Mouse (Mus musculus): Measurements from ENCODE around the gene Srsf1. TPM values are rescaled to one million over a fixed set of nuclear protein-coding genes. Genes with fewer than 3 reads are reported as not detected.

The Srsf1 gene
- 337 and 338 TPM in 2 replicates for polyA plus RNA-seq (2012; rRNA removed)

GRCm38 (mm10) chr11:88046944-88047794 lies at the start of gene Srsf1:
Gene Srsf1 (plus strand): TSS chr11:88047373.
- DNase-seq (ENCODE audit: extremely low spot score in 1 of 2, low spot score in 1 of 2) = peak; percentile 93 to 97

- DNase-seq (ENCODE audit: extremely low spot score in 1 of 2, low spot score in 1 of 2) = no peak
These were observed 47.4 kb upstream of the Srsf1 start for GRCm38 (mm10) chr11:87999751-88000150.

DNA sequence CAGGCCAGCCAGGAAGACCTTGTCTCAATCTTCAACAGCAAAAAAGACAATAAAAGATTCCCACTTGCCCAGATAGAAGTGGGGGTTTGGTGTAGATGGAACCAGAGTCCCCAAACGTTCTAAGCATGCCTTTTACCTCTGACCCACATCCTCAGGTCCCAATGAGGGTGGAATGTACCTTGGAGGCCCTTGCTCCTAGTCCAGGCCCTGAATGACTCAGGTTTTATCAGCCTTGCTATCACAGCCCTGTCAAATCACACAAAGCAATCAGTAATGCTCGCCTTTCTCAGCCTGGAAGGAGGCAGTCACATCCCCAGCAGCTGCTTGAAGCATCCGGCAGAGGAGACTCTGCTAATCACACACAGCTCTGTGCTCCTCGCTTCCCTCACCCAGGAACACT lies 44.4 kb upstream of the Srsf1 start:
- DNase-seq (ENCODE audit: extremely low spot score in 1 of 2, low spot score in 1 of 2) = no peak

- no peak for DNase-seq (ENCODE audit: extremely low spot score in 1 of 2, low spot score in 1 of 2)
These were observed 43.0 kb upstream of the Srsf1 start for GRCm38 (mm10) chr11:88004123-88004522.

DNA sequence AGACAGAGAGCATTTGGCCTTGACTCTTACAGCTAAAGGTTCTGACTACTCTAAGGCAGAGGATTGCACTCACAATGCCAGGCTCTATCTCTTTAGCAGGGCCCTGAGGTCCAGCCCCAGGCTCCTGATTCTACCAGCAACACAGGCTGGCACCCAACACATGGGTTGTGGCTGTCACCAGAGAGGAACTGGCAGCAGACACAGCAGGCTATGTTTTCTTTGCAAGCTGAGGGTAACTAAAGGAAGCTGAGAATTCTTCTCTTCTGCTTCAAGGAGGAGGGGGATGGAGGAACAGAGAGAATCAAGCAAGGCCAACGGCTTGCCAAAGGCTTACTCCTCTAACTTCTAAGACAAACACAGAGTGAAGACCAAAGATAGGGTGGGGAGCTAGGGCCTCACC lies 38.5 kb upstream of the Srsf1 start:
- no peak for DNase-seq (ENCODE audit: extremely low spot score in 1 of 2, low spot score in 1 of 2)

DNA sequence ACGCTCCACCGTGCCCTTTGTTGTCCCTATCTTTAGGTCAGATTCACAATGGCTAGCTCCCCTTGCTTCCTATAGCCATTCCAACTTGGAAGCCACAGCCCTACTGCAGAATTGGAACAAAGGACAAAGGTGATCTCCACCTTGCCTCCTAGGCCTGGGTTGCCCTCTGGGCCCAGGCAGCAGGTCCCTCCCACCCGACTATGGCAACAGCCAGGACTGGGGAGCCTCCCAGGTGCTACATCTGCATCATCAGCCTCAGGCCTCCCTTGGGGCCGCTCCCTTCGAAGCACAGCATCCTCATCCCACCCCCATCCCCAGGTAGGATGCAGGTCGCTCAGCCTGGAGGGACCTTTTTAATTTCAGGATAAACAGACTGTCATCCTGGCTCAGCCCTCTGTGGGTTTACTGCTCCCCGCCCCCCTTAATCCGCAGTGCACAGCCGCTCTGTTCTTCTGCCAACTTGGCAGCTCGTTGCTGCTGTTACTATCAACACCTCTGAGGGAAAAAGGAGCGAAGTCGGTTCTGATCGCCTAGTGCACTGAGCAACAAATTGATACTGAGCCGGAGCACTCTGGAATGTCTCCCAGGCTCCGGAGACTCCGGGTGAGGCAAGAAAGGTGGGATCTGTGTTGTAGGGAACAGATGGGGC lies 37.5 kb upstream of the Srsf1 start:
- peak; percentile 50 to 78 for DNase-seq (ENCODE audit: extremely low spot score in 1 of 2, low spot score in 1 of 2)

GRCm38 (mm10) chr11:88011208-88011913 lies 35.8 kb upstream of the Srsf1 start:
- peak in 1 of 2 experiments; percentile 18 for DNase-seq (ENCODE audit: extremely low spot score in 1 of 2, low spot score in 1 of 2)

DNA sequence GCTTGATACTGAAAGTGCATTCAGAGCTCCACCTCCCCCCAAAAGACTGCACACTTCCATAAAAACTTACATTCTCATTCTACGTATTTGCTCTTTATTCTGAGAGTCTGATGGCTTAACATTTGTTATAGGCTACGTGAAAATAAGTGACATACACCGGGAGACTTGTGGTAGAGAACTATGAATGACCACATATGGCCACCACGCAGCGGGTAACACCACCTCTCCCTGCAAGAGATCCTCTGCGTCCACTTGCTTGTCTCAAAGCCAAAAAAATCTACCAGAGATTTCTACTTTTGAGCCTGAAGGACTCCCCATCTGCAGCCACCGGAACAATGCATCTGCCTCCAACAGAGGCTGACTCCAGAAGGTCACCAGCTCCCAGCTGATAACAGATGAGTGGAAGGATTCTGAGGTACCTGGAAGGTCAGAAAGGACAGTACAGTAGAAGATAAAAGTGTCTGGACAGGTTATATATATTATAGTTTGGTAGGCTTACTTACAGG lies 35.2 kb upstream of the Srsf1 start:
- DNase-seq (ENCODE audit: extremely low spot score in 1 of 2, low spot score in 1 of 2) = no peak

DNA sequence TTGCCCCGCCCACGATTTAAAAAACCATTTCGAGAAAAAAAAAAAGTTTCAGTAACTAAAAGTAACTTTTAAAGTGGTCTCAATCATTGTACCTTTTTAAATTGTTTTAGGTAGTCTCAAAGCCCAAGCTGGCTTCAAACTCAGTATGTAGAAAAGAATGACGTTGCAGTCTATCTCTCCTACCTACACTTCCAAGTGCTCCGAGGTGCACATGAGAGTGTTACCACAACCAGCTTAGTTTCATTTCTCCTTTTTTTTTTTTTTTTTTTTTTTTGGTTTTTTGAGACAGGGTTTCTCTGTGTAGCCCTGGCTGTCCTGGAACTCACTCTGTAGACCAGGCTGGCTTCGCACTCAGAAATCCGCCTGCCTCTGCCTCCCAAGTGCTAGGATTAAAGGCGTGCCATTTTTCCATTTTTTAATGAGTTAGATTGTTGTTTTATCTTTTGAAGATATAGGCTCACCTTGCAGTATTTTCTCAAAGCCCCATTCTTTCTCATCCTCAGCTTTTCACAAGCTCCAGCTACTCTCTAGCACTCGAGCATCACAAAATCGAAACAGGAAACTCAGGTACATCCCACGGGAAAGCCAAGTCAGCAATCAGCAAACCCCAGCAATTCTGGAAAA lies 34.4 kb upstream of the Srsf1 start:
- no peak for DNase-seq (ENCODE audit: extremely low spot score in 1 of 2, low spot score in 1 of 2)

DNA sequence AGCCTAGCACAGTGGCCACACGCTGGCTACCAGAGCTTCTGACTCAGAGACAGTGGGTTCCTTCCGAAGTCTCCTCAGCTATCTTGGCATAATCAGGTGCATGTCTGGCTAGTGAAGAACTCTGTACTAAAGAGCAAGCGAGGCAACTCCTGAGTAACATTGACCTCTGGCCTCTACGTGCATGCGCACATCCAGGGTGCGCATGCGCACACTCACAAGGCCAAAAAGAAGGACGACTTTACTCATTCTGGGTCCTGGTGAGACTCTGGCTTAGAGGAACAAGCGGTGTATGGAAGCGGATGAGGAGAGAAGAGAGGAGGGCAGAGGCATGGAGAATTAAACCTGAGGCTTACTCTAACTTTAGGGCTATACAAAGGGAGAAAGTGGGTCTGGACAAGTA lies 33.5 kb upstream of the Srsf1 start:
- DNase-seq (ENCODE audit: extremely low spot score in 1 of 2, low spot score in 1 of 2) = no peak

DNA sequence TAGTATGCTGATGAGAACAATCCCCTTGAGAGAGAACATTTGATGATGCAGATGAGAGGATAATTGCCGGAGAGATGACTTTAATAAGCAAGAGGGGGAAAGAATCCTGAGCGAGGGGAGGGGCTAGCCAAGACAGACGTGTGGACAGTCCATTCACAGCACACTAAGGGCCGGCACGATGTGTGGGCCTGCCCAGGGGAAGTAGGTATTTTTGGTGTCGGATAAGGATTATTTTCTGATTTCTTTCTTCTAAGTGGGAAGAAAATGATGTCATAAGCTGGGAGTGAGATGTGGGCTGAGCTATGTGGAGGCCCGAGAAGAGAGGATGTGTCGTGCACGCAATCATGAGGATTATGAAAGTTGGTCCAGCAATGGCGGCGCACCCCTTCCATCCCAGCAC lies 32.0 kb upstream of the Srsf1 start:
- DNase-seq (ENCODE audit: extremely low spot score in 1 of 2, low spot score in 1 of 2) = peak; percentile 21 to 60

- no peak for DNase-seq (ENCODE audit: extremely low spot score in 1 of 2, low spot score in 1 of 2)
These were observed 31.4 kb upstream of the Srsf1 start for GRCm38 (mm10) chr11:88015795-88016194.

DNA sequence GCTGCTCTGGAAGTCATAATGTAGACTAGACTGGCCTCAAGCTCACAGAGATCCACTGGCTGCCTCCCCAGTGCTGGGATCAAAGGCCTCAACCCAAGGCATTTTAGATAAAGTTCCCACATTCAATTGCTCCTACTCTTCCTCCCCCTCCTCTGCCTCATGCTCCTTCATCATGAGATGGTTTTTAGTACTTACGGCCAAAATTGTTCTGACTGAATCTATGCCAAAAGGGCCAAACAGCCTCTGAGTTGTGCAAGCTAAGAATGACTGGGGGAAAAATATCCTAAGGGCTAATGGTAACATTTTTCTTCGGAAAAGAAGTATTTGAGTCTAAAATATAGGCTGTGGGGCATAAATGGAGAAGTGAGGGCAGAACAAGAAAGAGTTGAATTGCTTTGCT lies 23.2 kb upstream of the Srsf1 start:
- DNase-seq (ENCODE audit: extremely low spot score in 1 of 2, low spot score in 1 of 2) = no peak

GRCm38 (mm10) chr11:88027391-88028035 lies 19.7 kb upstream of the Srsf1 start:
- no peak for DNase-seq (ENCODE audit: extremely low spot score in 1 of 2, low spot score in 1 of 2)

- peak; percentile 50 to 73 for DNase-seq (ENCODE audit: extremely low spot score in 1 of 2, low spot score in 1 of 2)
These were observed 18.9 kb upstream of the Srsf1 start for GRCm38 (mm10) chr11:88028193-88028684.

- no peak for DNase-seq (ENCODE audit: extremely low spot score in 1 of 2, low spot score in 1 of 2)
These were observed 17.0 kb upstream of the Srsf1 start for GRCm38 (mm10) chr11:88030219-88030618.

DNA sequence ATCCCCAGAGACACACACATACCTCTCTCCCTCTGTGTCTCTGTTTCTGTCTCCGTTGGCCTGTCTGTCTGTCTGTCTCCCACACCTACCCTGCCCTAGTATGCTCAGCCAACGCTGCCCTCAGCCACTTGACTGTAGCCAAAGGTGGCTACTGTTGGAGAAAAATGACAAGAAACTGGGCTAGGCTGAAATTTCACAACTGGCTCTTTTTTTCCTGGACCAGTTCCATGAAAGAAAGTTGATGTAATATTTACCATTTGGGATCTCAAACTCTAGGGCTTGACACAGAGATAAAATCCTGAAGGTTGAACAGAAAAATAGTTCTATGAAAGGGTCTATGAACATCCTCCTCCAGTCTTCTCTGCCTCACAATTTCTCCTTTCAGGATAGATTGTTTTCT lies 16.3 kb upstream of the Srsf1 start:
- no peak for DNase-seq (ENCODE audit: extremely low spot score in 1 of 2, low spot score in 1 of 2)

DNA sequence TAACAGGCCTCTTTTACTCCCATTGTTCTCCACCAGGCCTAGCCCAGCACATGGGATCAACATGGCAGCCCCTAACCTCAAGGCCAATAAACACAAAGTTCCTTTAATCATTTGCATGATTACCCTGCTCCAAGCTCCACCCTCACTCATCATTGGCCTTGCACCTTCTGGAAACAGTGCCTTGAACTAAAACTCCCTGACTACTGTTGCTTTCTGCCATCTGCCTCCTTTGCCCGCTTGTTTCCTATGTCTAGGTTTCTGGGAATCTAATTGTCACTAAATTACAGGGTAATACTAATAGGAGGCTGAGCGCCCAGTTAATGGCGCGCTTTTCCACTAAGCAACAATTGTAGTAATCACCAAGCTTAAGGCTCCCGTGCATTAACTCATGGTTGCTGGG lies 15.4 kb upstream of the Srsf1 start:
- no peak for DNase-seq (ENCODE audit: extremely low spot score in 1 of 2, low spot score in 1 of 2)

DNA sequence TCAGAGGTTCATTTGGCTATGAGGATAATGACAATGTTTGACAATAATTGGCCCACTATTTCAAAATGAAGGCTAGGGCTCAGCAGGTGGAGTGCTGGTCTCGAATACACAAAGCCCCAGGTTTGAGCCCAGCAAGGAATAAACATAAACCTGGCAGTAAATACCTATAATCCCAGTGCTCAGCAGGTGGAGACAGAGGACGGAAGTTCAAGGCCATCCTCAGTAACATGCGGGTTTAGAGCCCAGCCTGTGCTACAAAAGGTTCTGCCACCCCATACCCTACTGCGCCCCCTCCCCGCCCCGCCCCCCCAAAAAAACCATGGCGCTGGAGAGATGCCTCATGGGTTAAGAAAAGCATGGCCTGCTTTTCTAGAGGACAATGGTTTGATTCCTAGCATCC lies 11.2 kb upstream of the Srsf1 start:
- no peak for DNase-seq (ENCODE audit: extremely low spot score in 1 of 2, low spot score in 1 of 2)

DNA sequence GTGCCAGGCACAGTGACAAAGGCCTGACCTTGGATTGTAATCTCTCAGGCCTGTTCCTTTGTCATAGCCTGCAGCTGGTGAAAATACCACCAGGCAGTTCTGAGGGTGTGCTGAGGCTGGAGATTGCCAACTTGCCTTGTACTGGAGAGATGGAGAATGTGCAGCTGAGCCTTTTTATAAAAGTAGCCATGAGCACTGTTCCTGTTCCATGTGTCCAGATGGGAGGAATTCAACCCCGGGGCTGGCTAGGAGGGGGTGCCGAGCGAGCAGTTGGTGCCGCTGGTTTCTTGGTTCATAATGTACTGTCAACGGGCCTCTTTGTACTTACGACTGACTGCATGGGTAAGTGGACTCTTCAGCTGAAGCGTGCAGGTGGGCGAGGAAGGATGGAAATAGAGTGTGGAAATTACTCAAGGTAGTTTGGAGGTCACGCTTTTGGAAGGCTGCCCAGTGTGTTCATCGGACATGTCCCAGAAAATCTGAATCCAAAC lies 10.4 kb upstream of the Srsf1 start:
- no peak for DNase-seq (ENCODE audit: extremely low spot score in 1 of 2, low spot score in 1 of 2)

All from frontal cortex, adult 2 months (tissue).